26 mouse cellular contexts compared by ENCODE assay signal in the genomic region with DNA sequence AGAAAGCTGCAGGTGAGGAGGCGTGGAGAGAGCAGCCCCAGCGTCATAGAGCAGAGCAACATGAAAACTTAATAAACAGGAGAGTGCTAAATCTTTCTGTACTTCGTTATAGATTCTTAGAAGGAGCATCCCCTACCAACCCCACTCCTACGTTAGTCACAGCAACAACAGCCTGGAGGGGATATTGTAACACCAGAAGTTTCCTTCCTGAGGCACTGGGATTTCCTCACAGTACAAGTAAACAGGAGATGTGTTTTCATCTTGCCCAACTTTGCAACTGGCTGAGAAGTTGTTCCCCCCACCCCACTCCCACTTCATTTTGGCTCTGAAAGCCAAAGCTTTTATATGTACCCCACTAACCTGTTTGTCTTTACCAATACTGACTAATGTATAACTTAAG.
"Had no signal": no experiment of that assay in that cellular context is flagged by ENCODE, and none has a peak within 500 bp of the region (broad histone marks: within the 10 kb centered on the region; RNA-seq: fewer than 3 reads in every experiment).

No protein-coding gene starts in this region.

- H3K4me2 ChIP-seq: heart, embryonic 12.5 days; hindbrain, embryonic 12.5 days; hindbrain, embryonic 14.5 days; kidney, embryonic 15.5 days; limb, embryonic 12.5 days; liver, embryonic 11.5 days; liver, embryonic 13.5 days had no signal

- ATAC-seq: hindbrain, embryonic 16.5 days; intestine, embryonic 16.5 days had no signal

- H3K4me1 ChIP-seq: heart, embryonic 10.5 days; heart, embryonic 12.5 days; hindbrain, embryonic 10.5 days; hindbrain, embryonic 12.5 days; kidney, embryonic 15.5 days; limb, embryonic 10.5 days; limb, embryonic 12.5 days; liver, embryonic 13.5 days had no signal

- H3K9me3 ChIP-seq: heart, embryonic 10.5 days; heart, embryonic 12.5 days; hindbrain, embryonic 10.5 days; hindbrain, embryonic 12.5 days; kidney, embryonic 15.5 days; limb, embryonic 10.5 days; limb, embryonic 12.5 days; liver, embryonic 13.5 days had no signal

- H3K9ac ChIP-seq: heart, embryonic 12.5 days; hindbrain, embryonic 12.5 days; hindbrain, embryonic 14.5 days; kidney, embryonic 15.5 days; limb, embryonic 12.5 days; liver, embryonic 13.5 days had no signal

- H3K27ac ChIP-seq: heart, embryonic 10.5 days; hindbrain, embryonic 10.5 days; hindbrain, embryonic 12.5 days; hindbrain, embryonic 14.5 days; kidney, embryonic 15.5 days; kidney, postnatal 0 days; limb, embryonic 10.5 days; limb, embryonic 12.5 days; liver, embryonic 13.5 days had no signal

- H3K36me3 ChIP-seq: heart, embryonic 10.5 days; heart, embryonic 12.5 days; hindbrain, embryonic 10.5 days; hindbrain, embryonic 12.5 days; kidney, embryonic 15.5 days; limb, embryonic 10.5 days; limb, embryonic 12.5 days; liver, embryonic 13.5 days had no signal

- H3K27me3 ChIP-seq: heart, embryonic 12.5 days; liver, embryonic 13.5 days had no signal

- DNase-seq: gastrocnemius, postnatal 14 days; gastrocnemius, postnatal 36 days; heart, adult 18-20 months; heart, postnatal 10 days; heart, postnatal 4 days; kidney, adult 11 months; kidney, adult 2 months; kidney, adult 9 months; kidney, postnatal 14 days; kidney, postnatal 36 days; layer of hippocampus, adult 9-11 months; layer of hippocampus, postnatal 36 days; liver; liver, embryonic 13.5 days had no signal

- H3K4me3 ChIP-seq: heart, embryonic 10.5 days; heart, embryonic 12.5 days; hindbrain, embryonic 10.5 days; hindbrain, embryonic 12.5 days; kidney, embryonic 15.5 days; limb, embryonic 10.5 days; limb, embryonic 12.5 days; liver, embryonic 13.5 days had no signal
